Mouse (Mus musculus) CD4-positive naive resting alpha-beta T cell, adult 76 days (primary cell): ENCODE measurements around the gene Cldn34c3. TPM values are rescaled to one million over a fixed set of nuclear protein-coding genes. Genes with fewer than 3 reads are reported as not detected.

Experiments used
- total RNA-seq: library from RNA; stranded (reverse); gene quantifications from one replicate; pipeline ENCODE4 v1.2.4, GENCODE M21; 2023

The Cldn34c3 gene
- not detected for total RNA-seq

DNA sequence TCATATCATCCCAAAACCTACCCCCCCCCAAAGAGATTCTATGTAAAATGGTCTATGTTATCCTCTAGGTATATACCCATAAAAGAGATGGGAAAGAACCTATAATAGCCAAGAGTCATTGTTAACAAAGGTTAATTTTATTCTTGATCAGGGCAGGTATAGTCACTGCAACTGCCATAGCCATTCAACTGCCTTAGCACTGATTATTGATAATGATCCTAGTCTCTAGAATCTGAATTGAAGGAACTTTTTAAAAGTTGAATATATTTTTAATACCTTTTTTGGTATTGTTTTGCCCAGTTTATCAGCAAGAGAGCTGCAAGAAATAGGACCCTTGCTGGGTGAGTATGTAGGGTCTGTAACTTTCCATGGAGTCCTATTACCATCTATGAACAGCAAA lies at the start of gene Cldn34c3:
TSS of gene Cldn34c3 (plus strand) at position 301 of the 400 bp plus-strand sequence.

Other genes with a start within 250 kb of the Cldn34c3 start
- not detected for gene Cldn34c2, start 212.0 kb upstream of the Cldn34c3 start, total RNA-seq
- not detected for gene Gm17467, start 88.9 kb upstream of the Cldn34c3 start, total RNA-seq